Mouse (Mus musculus) right cerebral cortex, adult 18-20 months (tissue): ENCODE data around the gene Podxl2.

Experiments
- DNase-seq: peaks from one replicate; pipeline ENCODE4 v3.0.0; 2022; ENCODE audit warnings: mixed read lengths

Podxl2 gene

GRCm38 (mm10) chr6:88874868-88875508, at the start of gene Podxl2:
TSS of gene Podxl2 (minus strand) at chr6:88875044.
- peak; percentile 87 for DNase-seq

DNA sequence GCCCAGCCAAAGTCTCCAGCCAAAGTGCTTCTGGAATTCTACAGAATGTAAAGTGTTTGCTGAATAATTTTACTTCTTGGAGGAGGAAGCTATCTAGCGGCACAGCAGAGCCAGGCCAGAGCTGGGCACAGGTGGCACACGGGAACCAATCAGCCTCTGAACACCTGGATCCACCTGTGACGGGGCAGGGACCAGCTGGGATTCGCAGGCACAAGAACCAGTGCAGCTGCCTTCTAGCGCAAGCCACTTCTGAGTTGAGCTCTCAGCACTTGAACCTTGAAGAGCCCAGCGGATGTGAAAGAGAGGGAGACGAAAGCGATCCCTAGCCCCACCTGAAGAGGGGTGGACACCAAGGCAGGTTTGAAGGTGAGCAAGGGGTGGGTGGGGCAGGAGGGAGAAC, 44.0 kb upstream of the Podxl2 start:
- DNase-seq: no peak

DNA sequence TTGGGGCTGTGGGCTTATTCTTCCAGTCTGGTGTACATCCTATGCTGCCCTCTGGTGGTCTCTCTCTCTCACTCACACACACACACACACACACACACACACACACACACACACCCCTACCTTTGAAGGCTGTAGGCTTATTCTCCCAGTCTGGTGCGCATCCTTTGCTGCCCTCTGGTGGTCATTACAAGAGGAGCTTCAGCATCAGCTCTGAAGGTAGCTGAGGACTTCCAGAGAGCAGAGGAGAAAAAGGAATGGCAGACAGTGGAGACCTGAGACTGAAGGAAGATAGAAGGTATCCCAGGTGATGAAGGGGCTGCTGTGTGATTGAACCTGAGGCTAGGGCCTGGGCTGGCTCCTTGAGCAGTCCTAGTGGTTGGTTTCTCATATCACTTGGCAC, 41.3 kb upstream of the Podxl2 start:
- no peak for DNase-seq

GRCm38 (mm10) chr6:88915510-88915909, 40.7 kb upstream of the Podxl2 start:
- no peak for DNase-seq

- DNase-seq: no peak
Observed at GRCm38 (mm10) chr6:88914799-88915198, 40.0 kb upstream of the Podxl2 start.

DNA sequence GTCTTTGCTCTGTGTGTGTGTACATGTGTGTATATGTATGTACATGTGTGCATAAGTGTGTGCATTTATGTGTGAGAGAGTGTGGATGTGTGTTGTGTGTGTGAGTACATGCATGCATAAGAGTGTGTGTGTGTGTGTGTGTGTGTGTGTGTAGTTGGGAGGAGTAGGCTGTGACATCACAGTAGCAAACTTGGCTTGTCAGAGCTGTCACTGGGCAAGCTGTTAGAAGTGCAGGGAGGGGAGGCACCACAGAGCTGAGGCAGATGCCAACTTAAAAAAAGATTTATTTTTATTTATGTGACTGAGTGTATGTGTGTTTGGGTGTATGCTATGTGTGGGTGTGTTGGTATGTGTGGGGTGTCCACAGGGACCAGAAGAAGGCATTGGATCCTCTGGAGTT, 38.6 kb upstream of the Podxl2 start:
- no peak for DNase-seq

- no peak for DNase-seq
Observed at GRCm38 (mm10) chr6:88913022-88913421, 38.2 kb upstream of the Podxl2 start.

- no peak for DNase-seq
Observed at GRCm38 (mm10) chr6:88909151-88909550, 34.3 kb upstream of the Podxl2 start.

- DNase-seq: peak; percentile 75
Observed at GRCm38 (mm10) chr6:88906369-88907108, 31.7 kb upstream of the Podxl2 start.

GRCm38 (mm10) chr6:88905042-88905441, 30.2 kb upstream of the Podxl2 start:
- DNase-seq: no peak

- DNase-seq: no peak
Observed at GRCm38 (mm10) chr6:88904456-88904974, 29.7 kb upstream of the Podxl2 start.

- DNase-seq: no peak
Observed at GRCm38 (mm10) chr6:88903708-88904107, 28.9 kb upstream of the Podxl2 start.

DNA sequence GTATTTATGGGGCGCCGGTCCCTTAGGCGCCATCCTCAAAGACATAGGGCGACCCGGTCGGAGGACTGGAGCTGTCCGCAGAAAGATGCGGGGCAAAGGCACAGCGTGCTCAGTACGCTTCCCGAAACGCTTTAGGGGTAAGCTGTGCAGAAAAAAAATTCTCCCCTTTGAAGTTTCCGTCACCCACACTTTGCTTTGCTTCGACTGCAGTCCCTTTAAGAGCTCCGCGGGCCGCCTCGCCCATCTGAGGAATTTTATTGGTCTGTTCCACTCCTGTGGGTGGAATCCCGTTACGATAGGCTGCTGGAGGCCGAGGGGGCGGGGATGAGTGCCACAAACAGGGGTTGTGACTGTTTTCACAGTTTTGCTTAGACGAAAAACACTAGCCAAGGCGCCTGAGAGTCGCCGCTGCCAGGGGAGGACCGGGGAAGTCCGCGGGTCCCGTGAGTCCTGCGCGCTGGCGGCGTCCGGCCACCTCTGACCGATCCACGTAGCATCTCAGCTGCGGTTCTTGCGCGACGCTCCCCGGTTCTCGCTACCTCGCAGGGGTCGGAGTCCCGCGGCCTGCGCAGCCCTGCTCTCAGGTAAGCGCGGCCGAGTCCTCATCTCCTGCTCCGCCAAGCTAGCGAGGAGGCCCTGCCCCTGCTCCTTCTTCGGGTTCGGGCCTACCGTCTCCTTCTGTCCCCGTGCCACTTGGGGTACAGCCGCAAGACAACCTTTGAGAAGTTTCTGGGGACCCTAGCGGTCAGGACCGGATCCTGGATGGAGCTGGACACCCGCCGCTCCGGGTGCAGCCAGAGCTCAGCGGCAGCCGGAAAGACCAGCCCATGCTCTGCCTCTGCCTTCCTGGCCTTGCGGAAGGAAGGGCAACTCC, 27.3 kb upstream of the Podxl2 start, which contains the start of gene Tpra1:
Gene Tpra1, plus strand, starts transcription at position 305 of the 874 bp plus-strand sequence.
- peak; percentile 96 for DNase-seq

DNA sequence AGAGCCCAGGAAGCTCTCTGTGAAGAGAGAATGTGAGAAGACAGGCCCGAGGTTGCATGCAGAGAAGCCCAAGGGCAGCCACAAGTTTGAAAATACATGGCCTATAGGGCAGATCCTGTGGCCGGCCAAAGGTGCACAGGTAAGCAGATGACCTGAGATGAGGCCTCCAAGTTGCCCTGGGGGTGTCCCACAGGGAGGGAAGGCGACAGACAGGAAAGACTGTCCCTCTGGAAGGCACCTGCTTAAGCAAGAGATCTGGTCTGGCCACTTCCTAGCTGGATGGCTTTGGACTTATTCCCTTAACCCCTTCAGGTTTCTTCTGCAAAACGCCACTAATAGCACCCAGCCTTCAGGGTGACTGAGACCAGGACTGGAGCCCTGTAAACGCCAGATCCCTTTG, 26.6 kb upstream of the Podxl2 start:
- no peak for DNase-seq

GRCm38 (mm10) chr6:88899628-88900027, 24.8 kb upstream of the Podxl2 start:
- DNase-seq: no peak

DNA sequence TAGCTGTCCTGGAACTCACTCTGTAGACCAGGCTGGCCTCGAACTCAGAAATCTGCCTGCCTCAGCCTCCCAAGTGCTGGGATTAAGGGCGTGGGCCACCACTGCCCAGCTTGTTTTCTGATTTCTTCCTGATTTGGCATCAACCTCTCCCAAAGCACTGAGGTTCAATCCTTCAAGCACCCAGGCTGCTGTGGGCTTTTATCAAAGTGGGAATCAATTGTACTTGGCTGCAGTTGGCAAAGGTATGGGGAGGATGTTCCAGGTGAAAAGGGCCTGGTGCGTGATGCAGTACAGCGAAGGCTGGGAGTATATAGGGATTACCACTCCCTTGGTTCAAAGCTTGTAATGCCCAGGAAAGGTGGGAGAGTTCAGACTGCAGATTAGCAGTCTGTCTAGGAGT, 24.2 kb upstream of the Podxl2 start:
- no peak for DNase-seq

GRCm38 (mm10) chr6:88898534-88899048, 23.7 kb upstream of the Podxl2 start, which contains the start of gene Mcm2:
TSS of gene Mcm2 (minus strand) at chr6:88898780.
- peak; percentile 93 for DNase-seq

GRCm38 (mm10) chr6:88897246-88897645, 22.4 kb upstream of the Podxl2 start:
- no peak for DNase-seq

DNA sequence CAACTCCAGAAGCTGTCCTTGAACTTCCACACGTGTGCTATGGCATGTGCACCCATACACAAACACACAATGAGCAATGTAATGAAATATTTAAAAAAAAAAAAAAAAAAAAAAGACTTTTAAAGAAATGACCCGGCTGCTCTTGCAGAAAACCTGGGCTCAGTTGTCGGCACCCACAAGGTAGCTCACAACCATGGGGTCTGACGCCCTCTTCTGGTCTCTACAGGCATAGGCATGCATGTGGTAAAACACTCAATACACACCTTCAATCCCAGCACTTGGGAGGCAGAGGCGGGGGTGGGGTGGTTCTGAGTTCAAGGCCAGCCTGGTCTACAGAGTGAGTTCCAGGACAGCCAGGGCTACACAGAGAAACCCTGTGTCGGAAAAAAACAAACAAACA, 21.1 kb upstream of the Podxl2 start:
- DNase-seq: no peak

GRCm38 (mm10) chr6:88893559-88893958, 18.7 kb upstream of the Podxl2 start:
- DNase-seq: peak; percentile 55

DNA sequence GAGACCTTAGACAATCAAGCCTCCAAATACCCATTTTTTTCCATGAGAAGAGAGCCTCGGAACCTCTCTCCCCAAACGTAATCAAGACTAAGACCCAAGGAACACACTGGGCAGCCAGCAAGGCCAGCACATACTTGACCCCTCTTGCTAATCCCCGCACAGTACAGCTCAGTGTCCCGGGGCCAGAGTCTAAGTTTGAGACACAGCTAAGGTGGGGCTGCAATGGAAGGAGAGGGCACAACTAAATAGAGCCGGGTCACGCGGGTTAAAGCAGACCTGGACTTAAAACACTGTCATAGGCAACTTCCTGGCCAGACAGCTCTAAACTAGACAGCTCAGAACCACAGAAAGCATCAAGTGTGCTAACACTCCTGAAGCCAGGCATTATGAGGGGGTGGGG, 16.0 kb upstream of the Podxl2 start:
- no peak for DNase-seq

- no peak for DNase-seq
Observed at GRCm38 (mm10) chr6:88889410-88890042, 14.7 kb upstream of the Podxl2 start.
